Mouse (Mus musculus): ENCODE data around the gene Pds5b. TPM values are rescaled to one million over a fixed set of nuclear protein-coding genes. Genes with fewer than 3 reads are reported as not detected.
A peak's percentile ranks its signal among the peaks of the same experiment; 100 is the strongest.
"Not testable (repeated sequence)": the region's sequence is repeated elsewhere in the genome, so short reads cannot be mapped to it uniquely, and the experiment has no call there.

Gene Pds5b
- polyA plus RNA-seq, 1 experiment from 2014 or later, result 51.7 TPM

- Histone ChIP-seq H3K9ac (ENCODE audit: low read depth, low read length) (no peak overlapping the region), H3K36me3 (ENCODE audit: control insufficient read depth, insufficient read depth, low read length) (no peaks in the 10 kb centered on the region), H3K27ac (ENCODE audit: low read depth, low read length) (no peak overlapping the region), H3K4me2 (replicated peaks; ENCODE audit: low read depth, low read length) (no peak overlapping the region), H3K4me1 (replicated peaks; ENCODE audit: control insufficient read depth, insufficient read depth, low read length) (no peaks in the 10 kb centered on the region; the same call in 1 of the 2 replicates), H3K27me3 (ENCODE audit: control insufficient read depth, insufficient read depth, low read length) (no peaks in the 10 kb centered on the region), H3K9me3 (ENCODE audit: control insufficient read depth, low read length) (no peaks in the 10 kb centered on the region), H3K4me3 (ENCODE audit: low read depth, low read length) (no peak overlapping the region)
- ATAC-seq (ENCODE audit: low FRiP score) (no peak), DNase-seq (ENCODE audit: low spot score) (no peak)
Measured at GRCm38 (mm10) chr5:150713431-150713830, 39.9 kb downstream of the Pds5b start.

GRCm38 (mm10) chr5:150717775-150718174, 44.2 kb downstream of the Pds5b start:
- peak; percentile 60 for DNase-seq (ENCODE audit: low spot score)
- Histone ChIP-seq H3K27me3 (ENCODE audit: control insufficient read depth, insufficient read depth, low read length) (no peaks in the 10 kb centered on the region), H3K4me2 (replicated peaks; ENCODE audit: low read depth, low read length) (no peak overlapping the region), H3K9me3 (ENCODE audit: control insufficient read depth, low read length) (no peaks in the 10 kb centered on the region), H3K4me3 (ENCODE audit: low read depth, low read length) (no peak overlapping the region), H3K27ac (ENCODE audit: low read depth, low read length) (no peak overlapping the region), H3K36me3 (ENCODE audit: control insufficient read depth, insufficient read depth, low read length) (no peaks in the 10 kb centered on the region), H3K9ac (ENCODE audit: low read depth, low read length) (no peak overlapping the region), H3K4me1 (replicated peaks; ENCODE audit: control insufficient read depth, insufficient read depth, low read length) (no peaks in the 10 kb centered on the region; the same call in 1 of the 2 replicates)
- WGBS, result 15% methylated on average over 4 of the region's 4 CpGs
- ATAC-seq (ENCODE audit: low FRiP score), result peak; percentile 79

GRCm38 (mm10) chr5:150724641-150725040, 51.1 kb downstream of the Pds5b start:
- ATAC-seq (ENCODE audit: low FRiP score), result no peak
- H3K27me3 ChIP-seq (ENCODE audit: control insufficient read depth, insufficient read depth, low read length), result no peaks in the 10 kb centered on the region
- no peaks in the 10 kb centered on the region for H3K9me3 ChIP-seq (ENCODE audit: control insufficient read depth, low read length)
- no peak for DNase-seq (ENCODE audit: low spot score)
- H3K4me1 ChIP-seq (replicated peaks; ENCODE audit: control insufficient read depth, insufficient read depth, low read length), result no peaks in the 10 kb centered on the region
- WGBS, result 82% methylated on average over 1 of the region's 1 CpGs
- no peak overlapping the region for H3K4me3 ChIP-seq (ENCODE audit: low read depth, low read length)
- no peaks in the 10 kb centered on the region for H3K36me3 ChIP-seq (ENCODE audit: control insufficient read depth, insufficient read depth, low read length)
- no peak overlapping the region for H3K27ac ChIP-seq (ENCODE audit: low read depth, low read length)
- H3K4me2 ChIP-seq (replicated peaks; ENCODE audit: low read depth, low read length), result no peak overlapping the region
- H3K9ac ChIP-seq (ENCODE audit: low read depth, low read length), result no peak overlapping the region

GRCm38 (mm10) chr5:150737028-150737427, 63.5 kb downstream of the Pds5b start:
- H3K9ac ChIP-seq (ENCODE audit: low read depth, low read length); H3K4me3 ChIP-seq (ENCODE audit: low read depth, low read length); DNase-seq (ENCODE audit: low spot score); H3K4me2 ChIP-seq (replicated peaks; ENCODE audit: low read depth, low read length); H3K27me3 ChIP-seq (ENCODE audit: control insufficient read depth, insufficient read depth, low read length); H3K4me1 ChIP-seq (replicated peaks; ENCODE audit: control insufficient read depth, insufficient read depth, low read length); H3K27ac ChIP-seq (ENCODE audit: low read depth, low read length); H3K36me3 ChIP-seq (ENCODE audit: control insufficient read depth, insufficient read depth, low read length); H3K9me3 ChIP-seq (ENCODE audit: control insufficient read depth, low read length); ATAC-seq (ENCODE audit: low FRiP score): not testable (repeated sequence)
- 95% methylated on average over 3 of the region's 3 CpGs for WGBS

GRCm38 (mm10) chr5:150739311-150739710, 65.8 kb downstream of the Pds5b start:
- Histone ChIP-seq H3K4me1 (replicated peaks; ENCODE audit: control insufficient read depth, insufficient read depth, low read length) (no peaks in the 10 kb centered on the region), H3K27ac (ENCODE audit: low read depth, low read length) (no peak overlapping the region), H3K4me3 (ENCODE audit: low read depth, low read length) (no peak overlapping the region), H3K27me3 (ENCODE audit: control insufficient read depth, insufficient read depth, low read length) (no peaks in the 10 kb centered on the region), H3K36me3 (ENCODE audit: control insufficient read depth, insufficient read depth, low read length) (no peaks in the 10 kb centered on the region), H3K9ac (ENCODE audit: low read depth, low read length) (no peak overlapping the region), H3K9me3 (ENCODE audit: control insufficient read depth, low read length) (no peaks in the 10 kb centered on the region), H3K4me2 (replicated peaks; ENCODE audit: low read depth, low read length) (no peak overlapping the region)
- DNase-seq (ENCODE audit: low spot score) (no peak), ATAC-seq (ENCODE audit: low FRiP score) (no peak)
- 89% methylated on average over 7 of the region's 7 CpGs for WGBS

GRCm38 (mm10) chr5:150740597-150740996, 67.1 kb downstream of the Pds5b start:
- H3K4me1 ChIP-seq (replicated peaks; ENCODE audit: control insufficient read depth, insufficient read depth, low read length), result no peaks in the 10 kb centered on the region
- no peak overlapping the region for H3K27ac ChIP-seq (ENCODE audit: low read depth, low read length)
- H3K4me2 ChIP-seq (replicated peaks; ENCODE audit: low read depth, low read length), result no peak overlapping the region
- WGBS, result 44% methylated on average over 1 of the region's 2 CpGs
- H3K36me3 ChIP-seq (ENCODE audit: control insufficient read depth, insufficient read depth, low read length), result no peaks in the 10 kb centered on the region
- DNase-seq (ENCODE audit: low spot score), result no peak
- H3K4me3 ChIP-seq (ENCODE audit: low read depth, low read length), result no peak overlapping the region
- H3K9me3 ChIP-seq (ENCODE audit: control insufficient read depth, low read length), result no peaks in the 10 kb centered on the region
- no peak for ATAC-seq (ENCODE audit: low FRiP score)
- no peak overlapping the region for H3K9ac ChIP-seq (ENCODE audit: low read depth, low read length)
- no peaks in the 10 kb centered on the region for H3K27me3 ChIP-seq (ENCODE audit: control insufficient read depth, insufficient read depth, low read length)

GRCm38 (mm10) chr5:150756623-150757022, 83.1 kb downstream of the Pds5b start:
- H3K4me1 ChIP-seq (replicated peaks; ENCODE audit: control insufficient read depth, insufficient read depth, low read length), result no peaks in the 10 kb centered on the region
- no peaks in the 10 kb centered on the region for H3K9me3 ChIP-seq (ENCODE audit: control insufficient read depth, low read length)
- H3K4me2 ChIP-seq (replicated peaks; ENCODE audit: low read depth, low read length), result no peak overlapping the region
- no peak overlapping the region for H3K4me3 ChIP-seq (ENCODE audit: low read depth, low read length)
- DNase-seq (ENCODE audit: low spot score) (no peak), ATAC-seq (ENCODE audit: low FRiP score) (no peak)
- H3K27ac ChIP-seq (ENCODE audit: low read depth, low read length), result no peak overlapping the region
- 0 out of 2 replicates have a peak, but pooled peaks cover 2% of the 10 kb centered on the region for H3K36me3 ChIP-seq (ENCODE audit: control insufficient read depth, insufficient read depth, low read length)
- no peak overlapping the region for H3K9ac ChIP-seq (ENCODE audit: low read depth, low read length)
- WGBS, result 96% methylated on average over 5 of the region's 5 CpGs
- no peaks in the 10 kb centered on the region for H3K27me3 ChIP-seq (ENCODE audit: control insufficient read depth, insufficient read depth, low read length)

- Histone ChIP-seq H3K9me3 (ENCODE audit: control insufficient read depth, low read length) (no peaks in the 10 kb centered on the region), H3K9ac (ENCODE audit: low read depth, low read length) (no peak overlapping the region), H3K4me3 (ENCODE audit: low read depth, low read length) (no peak overlapping the region), H3K4me1 (replicated peaks; ENCODE audit: control insufficient read depth, insufficient read depth, low read length) (no peaks in the 10 kb centered on the region), H3K27ac (ENCODE audit: low read depth, low read length) (no peak overlapping the region), H3K27me3 (ENCODE audit: control insufficient read depth, insufficient read depth, low read length) (no peaks in the 10 kb centered on the region), H3K36me3 (ENCODE audit: control insufficient read depth, insufficient read depth, low read length) (no peaks in the 10 kb centered on the region), H3K4me2 (replicated peaks; ENCODE audit: low read depth, low read length) (no peak overlapping the region)
- 12% methylated on average over 5 of the region's 5 CpGs for WGBS
- no peak for ATAC-seq (ENCODE audit: low FRiP score)
- DNase-seq (ENCODE audit: low spot score), result no peak
Measured at GRCm38 (mm10) chr5:150772403-150772802, 98.9 kb downstream of the Pds5b start.

- H3K27ac ChIP-seq (ENCODE audit: low read depth, low read length), result no peak overlapping the region
- H3K9me3 ChIP-seq (ENCODE audit: control insufficient read depth, low read length), result no peaks in the 10 kb centered on the region
- H3K4me2 ChIP-seq (replicated peaks; ENCODE audit: low read depth, low read length), result no peak overlapping the region
- no peak overlapping the region for H3K9ac ChIP-seq (ENCODE audit: low read depth, low read length)
- no peaks in the 10 kb centered on the region for H3K27me3 ChIP-seq (ENCODE audit: control insufficient read depth, insufficient read depth, low read length)
- no peaks in the 10 kb centered on the region for H3K36me3 ChIP-seq (ENCODE audit: control insufficient read depth, insufficient read depth, low read length)
- ATAC-seq (ENCODE audit: low FRiP score) (no peak), DNase-seq (ENCODE audit: low spot score) (no peak)
- H3K4me1 ChIP-seq (replicated peaks; ENCODE audit: control insufficient read depth, insufficient read depth, low read length), result no peaks in the 10 kb centered on the region
- no peak overlapping the region for H3K4me3 ChIP-seq (ENCODE audit: low read depth, low read length)
Measured at GRCm38 (mm10) chr5:150773083-150773482, 99.5 kb downstream of the Pds5b start.

Measured in hindbrain, embryonic 11.5 days (tissue).